In the genomic region with DNA sequence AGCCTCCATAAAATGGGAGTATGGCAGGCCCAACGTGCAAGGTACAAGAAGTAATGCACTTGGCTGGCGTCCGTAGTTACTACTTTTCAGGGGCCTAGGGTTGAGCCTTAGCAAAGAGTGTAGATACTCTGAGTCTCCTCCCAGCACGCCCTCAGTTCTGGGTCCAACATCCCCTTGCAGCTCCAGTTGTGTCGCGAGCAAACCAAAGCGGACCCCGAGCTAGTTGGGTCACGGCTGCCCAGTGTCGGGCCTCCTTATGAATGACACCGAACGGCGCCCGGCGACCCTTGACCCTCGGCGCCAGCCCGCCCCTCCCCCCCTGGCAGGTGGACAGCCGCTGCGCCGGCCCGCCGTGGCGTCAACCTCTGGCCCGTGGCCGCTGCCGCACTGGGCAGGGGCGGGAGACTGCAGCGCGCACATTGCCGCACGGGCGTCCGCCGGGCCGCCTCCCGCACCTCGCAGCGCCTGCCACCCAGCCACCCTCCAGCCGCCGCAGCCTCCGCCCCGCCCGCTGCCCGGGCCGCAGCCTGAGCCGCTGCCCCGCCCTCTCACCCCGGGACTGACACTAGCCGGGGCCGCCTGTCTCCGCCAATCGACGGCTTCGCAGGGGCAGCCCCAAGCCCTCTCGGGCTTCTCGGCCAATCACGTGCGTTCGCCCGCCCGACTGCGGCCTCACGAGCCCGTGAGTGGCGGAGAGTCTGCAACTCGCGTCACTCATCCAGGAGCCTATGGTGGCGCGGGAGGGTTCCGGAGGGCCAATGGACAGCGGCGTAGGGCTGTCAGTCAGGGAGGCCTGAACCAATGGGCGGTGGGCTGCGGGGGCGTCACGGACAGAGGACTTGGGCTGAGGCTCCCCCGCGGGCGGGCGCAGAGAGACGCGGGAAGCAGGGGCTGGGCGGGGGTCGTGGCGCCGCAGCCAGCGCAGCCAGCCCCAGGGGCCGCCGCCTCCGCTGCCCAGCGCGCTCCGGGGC, we compare ENCODE assay signal across 7 mouse cellular contexts. TPM values are rescaled to one million over a fixed set of nuclear protein-coding genes. Genes with fewer than 3 reads are reported as not detected.
DNase-seq lines count a peak whose midpoint lies in the region; ATAC-seq lines count a peak whose summit lies in the region.

Gene Prkaca, plus strand, starts transcription at position 844 of the 971 bp plus-strand sequence.

- peak; percentile 99 for DNase-seq in adrenal gland, adult 2 months
- DNase-seq in embryo, embryonic 11.5 days (ENCODE audit: low read depth, low spot score): peak; percentile 98
- peak; percentile 92 to 98 for DNase-seq in gastrocnemius, postnatal 36 days
- peak; percentile 99 to 100 for DNase-seq in left cerebral cortex, postnatal 25 days (ENCODE audit: low spot score in 2 of 2)
- peak; percentile 99 for DNase-seq in midbrain, embryonic 10.5 days (ENCODE audit: low spot score)
- DNase-seq in right cerebral cortex, postnatal 4 days: peak; percentile 98

- peaks cover 13% of the 10 kb centered on the region; the same call in 1 of the 2 replicates for H3K36me3 ChIP-seq in intestine, embryonic 15.5 days
- peaks cover 31% of the 10 kb centered on the region for H3K36me3 ChIP-seq in midbrain, embryonic 10.5 days

- WGBS in intestine, embryonic 15.5 days: under 1% methylated on average over 87 of the region's 94 CpGs
- under 1% methylated on average over 79 of the region's 94 CpGs for WGBS in midbrain, embryonic 10.5 days

- peaks cover 32% of the 10 kb centered on the region for H3K4me1 ChIP-seq in intestine, embryonic 15.5 days (replicated peaks)
- peaks cover 39% of the 10 kb centered on the region for H3K4me1 ChIP-seq in midbrain, embryonic 10.5 days

- peak within 1 kb of the TSS; percentile 89 for H3K9ac ChIP-seq in intestine, embryonic 15.5 days

- peak within 1 kb of the TSS; percentile 99 for H3K4me3 ChIP-seq in intestine, embryonic 15.5 days (replicated peaks)
- H3K4me3 ChIP-seq in midbrain, embryonic 10.5 days: peak within 1 kb of the TSS; percentile 89

- peak within 1 kb of the TSS; percentile 78 for H3K27ac ChIP-seq in intestine, embryonic 15.5 days
- peak within 1 kb of the TSS; percentile 92 for H3K27ac ChIP-seq in midbrain, embryonic 10.5 days (replicated peaks)

- peak within 1 kb of the TSS; percentile 86 for H3K4me2 ChIP-seq in intestine, embryonic 15.5 days (replicated peaks)

- intact Hi-C loops in gastrocnemius, postnatal 36 days (cut with DNase I): no loop called here
- intact Hi-C loops in left cerebral cortex, postnatal 25 days (cut with DNase I): loop anchor here (2.0 kb wide), 1 partner anchor 24 kb away; the partner anchor contains the start of gene Samd1

- no peaks in the 10 kb centered on the region for H3K9me3 ChIP-seq in intestine, embryonic 15.5 days
- H3K9me3 ChIP-seq in midbrain, embryonic 10.5 days (replicated peaks): no peaks in the 10 kb centered on the region

- peak; percentile 99 for ATAC-seq in intestine, embryonic 15.5 days

- H3K27me3 ChIP-seq in intestine, embryonic 15.5 days (replicated peaks): no peaks in the 10 kb centered on the region
- no peaks in the 10 kb centered on the region for H3K27me3 ChIP-seq in midbrain, embryonic 10.5 days (ENCODE audit: low read depth, poor library complexity, severe bottlenecking)

RNA-seq across cellular contexts. Expression of gene Prkaca, which starts in this region (rescaled TPM):
- total RNA-seq in adrenal gland, adult 2 months (2021): 100 to 1,000 TPM; 269 to 327 TPM
- polyA plus RNA-seq in adrenal gland, adult 2 months (2012; rRNA removed): 125 and 154 TPM in 2 replicates
- 100 to 1,000 TPM; 148 to 165 TPM for total RNA-seq in gastrocnemius, postnatal 36 days (2021)
- polyA plus RNA-seq in intestine, embryonic 15.5 days (2015; fragmentation: Nextera tagmentation; extraction: Ambion mirVana): 115 and 121 TPM in 2 replicates
- total RNA-seq in left cerebral cortex, postnatal 25 days (2021): 100 to 1,000 TPM; 250 to 258 TPM
- polyA plus RNA-seq in midbrain, embryonic 10.5 days (2016; fragmentation: Nextera tagmentation; extraction: Ambion mirVana): 169 and 178 TPM in 2 replicates

Comparison
In these comparisons a context has a peak if more than half of its experiments do, and no peak if none do; other contexts are left out.
1. Peak in every context shown above with its lines: DNase-seq, ATAC-seq, H3K4me3 ChIP-seq and H3K27ac ChIP-seq.